Mouse (Mus musculus): ENCODE measurements around the gene Sec62.
A peak's percentile ranks its signal among the peaks of the same experiment; 100 is the strongest.
"Not testable (repeated sequence)": the region's sequence is repeated elsewhere in the genome, so short reads cannot be mapped to it uniquely, and the experiment has no call there.

Sec62 gene

DNA sequence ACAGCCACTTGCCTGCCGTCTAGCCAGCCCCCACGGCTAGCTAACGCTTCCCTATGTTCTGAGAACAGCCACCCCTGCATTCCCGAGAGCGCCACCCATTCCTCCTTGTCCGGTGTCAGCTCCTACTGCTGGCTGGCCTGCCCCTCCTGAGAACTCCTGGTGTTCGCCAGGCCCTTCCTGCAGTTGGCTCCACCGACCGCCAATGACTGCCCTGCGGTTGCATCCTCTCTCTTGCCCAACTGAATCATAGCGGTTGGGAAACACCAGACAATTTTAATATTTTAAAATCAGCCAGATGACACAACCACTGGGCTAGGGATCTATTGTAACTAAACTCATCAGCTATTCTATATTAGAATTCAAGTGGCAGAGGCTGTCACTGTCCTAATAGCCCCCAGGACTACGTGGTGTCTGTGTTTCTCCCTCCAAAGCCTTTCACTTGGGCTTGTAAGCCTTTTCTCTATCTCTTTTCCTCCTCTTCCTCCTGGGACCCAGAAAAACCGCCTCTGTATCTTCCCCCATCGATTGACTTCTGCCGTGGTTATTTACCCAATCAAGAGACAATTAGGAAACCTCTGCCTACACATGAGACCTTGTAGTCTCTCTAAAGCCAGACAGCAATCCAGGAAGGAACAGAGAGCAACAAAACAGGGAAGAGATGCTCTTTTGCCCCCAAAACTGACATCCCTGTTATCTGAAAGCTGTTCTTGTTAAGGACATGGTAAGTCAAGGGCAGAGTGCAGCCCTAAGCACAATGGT is 39.4 kb downstream of the Sec62 start:
- DNase-seq (ENCODE audit: low read depth in 1 of 2, low spot score in 2 of 2) = peak in 1 of 2 experiments; percentile 16

DNA sequence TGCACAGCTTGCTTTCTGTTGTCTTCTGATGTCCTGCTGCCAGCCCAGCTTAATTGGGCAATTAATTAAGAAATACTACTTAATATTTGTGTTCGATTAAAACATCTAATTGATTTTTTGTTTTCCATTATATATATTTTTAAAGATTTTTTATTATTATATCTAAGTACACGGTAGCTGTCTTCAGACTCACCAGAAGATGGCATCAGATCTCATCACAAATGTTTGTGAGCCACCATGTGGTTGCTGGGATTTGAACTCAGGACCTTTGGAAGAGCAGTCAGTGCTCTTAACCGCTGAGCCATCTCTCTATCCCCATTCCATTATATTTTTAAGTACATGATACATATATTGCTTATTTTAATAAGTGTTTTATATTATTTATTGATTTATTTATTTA is 40.6 kb downstream of the Sec62 start:
- no peak for DNase-seq (ENCODE audit: low read depth in 1 of 2, low spot score in 2 of 2)

DNA sequence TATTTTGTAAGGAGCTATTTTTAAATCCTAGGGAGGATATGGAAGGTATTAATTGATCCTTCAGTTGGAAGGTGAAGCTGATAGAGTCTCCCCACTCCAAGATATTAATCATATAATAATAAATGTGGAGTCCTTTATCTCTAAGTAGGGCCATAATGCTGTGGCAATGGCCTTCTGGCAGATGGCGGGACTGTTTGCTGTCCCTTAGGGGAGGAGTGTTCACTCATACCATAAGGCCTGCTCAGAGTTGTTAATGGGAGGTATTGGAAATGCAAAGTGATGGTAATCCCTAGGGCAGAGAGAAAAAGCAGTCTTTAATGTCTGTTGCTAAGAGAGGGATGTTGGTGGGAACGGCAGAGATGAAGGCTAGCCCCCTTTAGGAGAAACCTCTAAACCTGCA is 53.1 kb downstream of the Sec62 start:
- no peak for DNase-seq (ENCODE audit: low read depth in 1 of 2, low spot score in 2 of 2)

- DNase-seq (ENCODE audit: low read depth in 1 of 2, low spot score in 2 of 2) = no peak
These were observed 54.7 kb downstream of the Sec62 start for GRCm38 (mm10) chr3:30847413-30847812.

GRCm38 (mm10) chr3:30851422-30851821 is 58.7 kb downstream of the Sec62 start:
- DNase-seq (ENCODE audit: low read depth in 1 of 2, low spot score in 2 of 2) = no peak

DNA sequence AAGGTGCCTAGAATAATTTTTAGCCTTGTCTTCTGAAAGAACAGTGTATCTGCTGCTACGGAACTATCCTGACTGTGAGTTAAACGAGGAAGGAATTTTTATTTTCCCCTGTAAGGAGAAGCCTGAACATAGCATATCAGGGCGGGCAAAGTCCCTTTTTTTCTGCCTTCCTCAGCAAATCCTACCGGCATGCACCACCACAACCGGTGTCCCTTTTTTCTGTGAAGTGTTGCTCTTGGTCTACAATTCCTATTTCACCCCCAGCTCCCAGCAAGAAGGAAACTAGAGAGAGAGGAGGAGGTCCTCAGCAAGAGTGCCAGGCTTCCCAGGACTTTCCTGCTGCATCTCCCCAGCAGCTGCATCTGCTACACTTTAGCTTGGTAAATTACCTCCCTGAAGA is 60.9 kb downstream of the Sec62 start:
- no peak for DNase-seq (ENCODE audit: low read depth in 1 of 2, low spot score in 2 of 2)

- peak; percentile 69 to 74 for DNase-seq (ENCODE audit: low read depth in 1 of 2, low spot score in 2 of 2)
These were observed 63.2 kb downstream of the Sec62 start, which contains the start of gene Gpr160 for GRCm38 (mm10) chr3:30855604-30856458. Gene Gpr160 (plus strand): TSS chr3:30855950.

DNA sequence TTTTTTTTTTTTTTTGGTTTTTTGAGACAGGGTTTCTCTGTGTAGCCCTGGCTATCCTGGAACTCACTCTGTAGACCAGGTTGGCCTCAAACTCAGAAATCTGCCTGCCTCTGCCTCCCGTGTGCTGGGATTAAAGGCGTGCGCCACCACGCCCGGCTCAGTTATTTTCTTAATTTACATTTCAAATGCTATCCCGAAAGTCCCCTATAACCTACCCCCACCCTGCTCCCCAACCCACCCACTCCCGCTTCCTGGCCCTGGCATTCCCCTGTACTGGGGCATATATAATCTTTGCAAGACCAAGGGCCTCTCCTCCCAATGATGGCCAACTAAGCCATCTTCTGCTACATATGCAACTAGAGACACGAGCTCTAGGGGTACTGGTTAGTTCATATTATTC is 66.9 kb downstream of the Sec62 start:
- DNase-seq (ENCODE audit: low read depth in 1 of 2, low spot score in 2 of 2) = not testable (repeated sequence)

DNA sequence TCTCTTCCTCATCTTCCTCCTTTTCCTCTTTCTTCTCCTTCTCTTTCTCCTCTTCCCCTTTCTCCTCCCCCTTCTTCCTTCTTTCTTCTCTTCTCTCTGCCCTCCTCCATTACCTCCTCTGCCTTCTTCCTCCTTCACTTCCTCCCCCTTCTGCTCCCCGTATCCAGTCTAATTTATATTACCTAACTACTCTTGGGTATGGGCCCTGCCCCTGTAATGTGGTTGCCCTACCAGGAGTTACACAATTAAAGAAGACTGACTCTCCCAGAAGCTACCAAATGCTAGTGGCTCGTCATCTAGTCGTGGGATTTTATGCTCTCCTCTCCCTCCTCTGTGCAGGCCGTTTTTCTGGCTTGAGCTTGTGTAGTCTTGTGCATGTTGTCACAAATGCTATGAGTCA is 68.0 kb downstream of the Sec62 start:
- peak in 1 of 2 experiments; percentile 38 for DNase-seq (ENCODE audit: low read depth in 1 of 2, low spot score in 2 of 2)

GRCm38 (mm10) chr3:30863712-30864435 is 71.2 kb downstream of the Sec62 start:
- DNase-seq (ENCODE audit: low read depth in 1 of 2, low spot score in 2 of 2) = no peak

DNA sequence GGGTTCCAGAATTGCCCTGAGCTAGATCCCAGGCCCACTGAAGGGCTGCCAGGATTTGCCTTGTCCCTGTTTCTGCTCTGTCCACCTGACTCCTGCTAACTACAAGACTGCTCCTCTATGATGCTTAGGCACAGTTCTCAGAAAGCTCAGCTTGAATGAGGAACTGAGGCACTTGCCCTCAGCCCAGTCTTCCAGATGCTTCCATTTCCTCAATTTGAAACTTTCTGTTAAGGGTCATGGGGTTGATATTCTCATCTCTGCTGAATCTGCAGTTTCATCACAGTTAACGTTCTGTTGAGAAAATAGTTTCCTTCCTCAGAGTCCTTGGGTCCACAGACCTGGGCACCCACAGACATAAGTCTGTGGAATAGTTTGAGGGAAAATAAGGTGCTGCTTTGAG is 72.0 kb downstream of the Sec62 start:
- peak; percentile 44 to 56 for DNase-seq (ENCODE audit: low read depth in 1 of 2, low spot score in 2 of 2)

DNA sequence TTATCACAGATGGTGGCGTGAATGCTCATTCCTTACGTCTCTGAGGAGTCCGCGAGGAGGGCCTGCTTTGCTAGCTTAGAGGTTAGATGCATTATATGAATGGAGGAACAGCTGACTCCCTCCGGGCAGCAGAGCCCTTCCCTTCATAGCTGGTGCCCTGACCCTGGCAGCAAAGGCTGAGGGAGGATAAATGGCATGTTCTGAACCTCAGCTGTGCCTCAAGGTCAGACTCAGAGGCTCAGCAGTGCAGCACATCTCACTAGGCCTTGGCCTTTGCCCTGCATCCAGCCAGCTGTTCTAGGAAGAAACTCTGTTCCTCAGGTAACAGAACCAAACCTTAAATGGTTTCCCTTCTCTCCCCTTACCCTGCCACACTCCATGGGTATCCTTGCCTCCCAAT is 75.5 kb downstream of the Sec62 start:
- DNase-seq (ENCODE audit: low read depth in 1 of 2, low spot score in 2 of 2) = no peak

GRCm38 (mm10) chr3:30868625-30869024 is 76.0 kb downstream of the Sec62 start:
- DNase-seq (ENCODE audit: low read depth in 1 of 2, low spot score in 2 of 2) = no peak

DNA sequence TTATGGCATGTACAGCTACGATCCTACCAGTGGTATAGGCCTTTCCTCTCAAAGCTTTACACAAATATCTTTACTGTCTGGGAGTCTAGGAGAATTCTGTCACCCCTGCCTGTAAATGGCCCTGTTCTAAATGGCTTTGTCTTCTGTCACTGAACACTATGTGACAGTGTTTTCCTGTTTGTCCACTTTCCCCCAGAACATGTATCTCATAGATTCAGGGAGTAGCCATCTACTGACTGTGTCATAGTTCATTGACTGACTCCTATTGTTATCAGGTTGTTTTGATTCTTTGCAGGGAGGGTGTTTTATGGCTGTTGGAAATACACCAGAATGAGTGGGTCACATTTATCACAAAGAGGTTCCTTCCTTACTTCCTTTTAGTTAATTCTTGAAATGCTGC is 77.3 kb downstream of the Sec62 start:
- no peak for DNase-seq (ENCODE audit: low read depth in 1 of 2, low spot score in 2 of 2)

Measured in monocyte, adult 2 months (primary cell).